Mouse (Mus musculus): Measurements from ENCODE around the gene Fancc. TPM values are rescaled to one million over a fixed set of nuclear protein-coding genes. Genes with fewer than 3 reads are reported as not detected.

Gene Fancc
- total RNA-seq, 2 experiments from 2014 or later = 7.6 to 13.0 TPM

GRCm38 (mm10) chr13:63244425-63244824, 252.7 kb downstream of the Fancc start:
- DNase-seq = no peak

DNA sequence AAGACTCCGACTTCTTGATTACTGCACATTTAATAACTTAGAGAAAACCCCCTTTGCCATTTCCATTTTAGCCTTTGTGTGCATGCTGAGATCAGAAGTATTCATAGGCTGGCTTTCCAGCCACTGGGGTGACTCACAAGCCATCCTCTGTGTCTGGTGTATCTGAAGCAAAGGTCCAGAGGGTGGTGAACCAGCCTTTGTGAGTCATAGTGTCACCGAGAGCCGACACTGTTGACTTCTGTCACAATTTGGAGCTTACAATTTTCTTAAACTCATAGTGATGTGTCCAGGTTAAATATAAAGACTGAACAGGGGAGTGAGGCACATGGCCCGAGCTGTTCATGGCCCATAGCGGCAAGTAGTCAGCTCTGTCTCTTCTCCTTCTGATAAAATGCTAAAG, 253.5 kb downstream of the Fancc start:
- no peak for DNase-seq

DNA sequence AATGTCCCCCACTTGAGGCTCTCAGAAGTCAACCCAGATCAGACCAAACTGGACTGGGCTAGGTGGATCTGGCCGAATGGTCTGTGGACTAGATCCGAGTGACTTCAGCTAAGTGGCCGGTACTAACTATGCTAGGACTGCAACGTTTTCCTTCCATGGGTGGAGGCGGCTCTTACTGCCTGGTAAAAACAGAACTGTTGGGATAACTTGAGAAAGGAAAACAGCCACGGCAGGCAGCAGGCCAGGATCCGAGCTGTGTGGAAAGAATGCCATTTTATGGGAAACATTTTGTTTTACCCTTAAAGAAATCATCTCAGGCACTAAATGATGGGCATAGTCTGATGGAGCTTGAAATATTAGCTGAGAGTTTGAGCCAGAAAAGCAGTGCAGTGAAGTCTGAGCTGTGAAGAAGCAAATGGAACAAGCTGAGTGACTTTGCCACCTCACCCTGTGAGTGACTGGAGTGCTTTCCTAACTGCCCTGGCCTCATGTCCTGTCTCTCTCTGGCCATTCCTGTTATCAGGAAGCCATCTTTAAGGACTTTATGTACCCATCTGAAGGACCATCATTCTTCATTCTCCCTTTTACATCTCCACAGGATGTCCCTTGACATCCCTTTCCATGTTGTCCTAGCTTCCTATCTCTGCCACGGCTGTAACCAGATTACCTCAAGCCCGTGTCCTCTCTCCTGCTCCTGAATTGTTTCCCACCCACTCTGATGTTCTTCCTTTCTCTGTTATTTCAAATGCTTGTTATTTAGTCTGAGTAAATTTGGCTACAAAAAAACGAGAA, 254.5 kb downstream of the Fancc start:
- no peak for DNase-seq

- no peak for DNase-seq
Observed at GRCm38 (mm10) chr13:63241665-63242064, 255.4 kb downstream of the Fancc start.

DNA sequence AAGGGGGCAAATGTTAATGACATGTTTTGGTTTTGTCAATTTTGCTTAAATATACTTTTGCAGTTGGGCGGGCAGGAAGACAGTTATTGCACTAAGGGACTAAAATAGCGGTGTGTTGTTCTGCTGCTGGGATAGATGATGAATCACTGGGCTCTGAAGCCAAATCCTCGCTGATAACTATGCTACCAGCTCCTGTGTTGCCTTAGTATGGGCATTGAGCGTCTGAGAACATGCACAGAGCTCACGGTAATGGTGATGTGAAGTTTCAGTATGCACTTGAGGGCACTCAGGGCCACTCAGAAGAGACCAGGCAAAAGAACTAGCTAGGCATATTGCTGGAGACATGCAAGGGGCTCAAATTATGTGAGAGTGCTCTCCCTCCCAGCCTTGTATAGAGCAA, 256.2 kb downstream of the Fancc start:
- no peak for DNase-seq

DNA sequence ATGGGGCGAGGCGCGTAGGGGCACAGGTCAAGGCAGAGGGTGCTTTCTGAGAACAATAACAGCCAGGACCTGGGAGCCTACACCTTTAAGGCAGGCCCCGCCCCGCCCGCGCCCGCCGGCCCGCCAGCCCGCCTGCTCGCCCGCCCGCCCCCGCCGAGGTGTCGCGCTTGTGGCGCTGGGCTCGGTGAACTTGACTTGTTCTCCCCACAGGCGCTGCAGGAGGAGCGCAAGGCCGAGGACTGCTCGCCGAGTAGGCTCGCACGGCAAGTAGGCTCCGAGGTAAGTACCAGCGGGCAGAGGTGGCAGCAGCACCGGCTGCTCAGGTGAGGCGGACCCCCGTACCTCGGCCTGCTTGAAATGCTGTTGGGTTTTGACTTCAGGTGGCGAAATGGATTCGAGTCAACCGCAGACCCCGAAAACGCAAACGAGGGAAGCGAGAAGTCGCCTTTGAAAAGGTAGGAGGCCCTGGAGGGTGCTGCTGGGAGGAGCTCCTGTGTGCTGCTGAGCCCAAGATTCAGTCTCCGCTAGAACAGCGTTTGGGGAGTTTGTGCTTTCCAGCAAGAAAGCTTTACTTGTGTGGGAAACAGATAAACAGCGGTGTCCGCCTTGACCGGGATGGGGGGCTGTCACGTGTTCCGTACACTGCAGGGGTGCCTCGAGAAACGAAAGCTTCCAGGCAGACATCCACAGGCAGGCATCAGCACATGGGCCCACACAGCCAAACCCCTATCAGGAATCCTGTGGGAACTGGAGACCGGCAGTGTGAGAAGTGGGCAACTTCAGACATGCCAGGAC, 257.0 kb downstream of the Fancc start:
- DNase-seq = peak; percentile 94

DNA sequence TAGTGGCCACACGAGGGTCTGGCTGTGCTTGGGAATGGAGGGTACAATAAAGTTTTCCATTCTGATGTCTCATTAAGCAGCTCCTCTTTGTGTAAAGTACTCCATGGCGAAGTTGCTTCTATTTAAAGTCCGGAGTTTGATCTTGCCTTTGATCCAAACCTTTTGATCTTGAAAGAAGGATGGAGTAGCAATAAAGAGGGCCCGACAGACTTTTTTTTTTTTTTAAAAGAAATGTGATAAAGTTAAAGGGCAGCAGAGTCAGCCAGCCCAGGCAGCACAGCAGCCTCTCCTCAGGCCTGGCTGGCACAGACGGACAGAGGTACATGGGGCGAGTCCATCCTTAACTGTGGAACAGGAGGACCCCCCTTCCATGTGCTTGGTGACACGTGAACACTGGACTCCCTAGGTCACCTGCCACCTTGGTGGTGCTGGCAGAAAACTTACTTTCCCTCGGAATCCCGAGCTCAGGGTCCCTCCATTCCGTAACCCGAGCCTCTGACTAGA, 257.7 kb downstream of the Fancc start:
- no peak for DNase-seq

GRCm38 (mm10) chr13:63238045-63238444, 259.0 kb downstream of the Fancc start:
- DNase-seq = no peak

- DNase-seq = no peak
Observed at GRCm38 (mm10) chr13:63236159-63236893, 260.8 kb downstream of the Fancc start.

DNA sequence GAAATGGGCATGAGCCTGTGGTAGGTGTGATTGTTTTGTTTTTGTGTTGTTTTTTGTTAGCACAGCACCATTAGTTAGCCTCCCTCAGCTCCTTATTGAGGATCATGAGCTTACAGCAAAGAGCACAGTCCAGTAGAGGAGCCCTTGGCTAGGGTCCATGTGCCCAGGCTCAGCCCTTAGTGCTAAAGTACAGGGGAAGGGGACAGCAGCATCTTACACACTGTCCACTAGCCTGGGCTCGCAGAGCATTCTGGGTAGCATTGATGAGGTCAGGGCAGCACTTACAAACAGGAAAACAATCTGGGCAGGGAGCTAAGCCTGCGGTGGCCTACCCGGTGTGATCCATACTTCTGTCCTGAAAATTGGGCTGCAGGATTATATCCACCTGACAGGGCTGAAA, 261.5 kb downstream of the Fancc start:
- DNase-seq = no peak

Small RNAs within 50 kb of the gene (microRNA-seq; reads per million reads assigned to microRNA genes)
- 29,221 reads per million, percentile 98 among the genes with 10 or more reads in this experiment for gene Mir23b
- gene Mir24-1 = not detected
- gene Mir27b = 5,853 reads per million, percentile 90 among the genes with 10 or more reads in this experiment
- not detected for gene Mir3074-1

Other genes starting within 250 kb of the Fancc start
- gene Ptch1, start 76.3 kb upstream of the Fancc start, total RNA-seq (2021) = 10 to 100 TPM; 38.7 to 55.2 TPM

Data from adrenal gland, postnatal 10 days (tissue).